Mouse (Mus musculus) embryonic fibroblast, embryonic 13.5 days (primary cell): Measurements from ENCODE around the gene Grpel1.

Experiments used
- CTCF ChIP-seq: IDR thresholded peaks from 2 replicates; pipeline ENCODE4 v1.5.1; 2011; ENCODE audit warnings: mild to moderate bottlenecking, control low read depth, low read length, moderate library complexity, borderline replicate concordance; ENCODE audit not compliant: insufficient read depth
- POLR2A ChIP-seq: IDR thresholded peaks from 2 replicates; pipeline ENCODE4 v1.6.1; 2011; ENCODE audit warnings: low read depth, mild to moderate bottlenecking, control low read depth, low read length, moderate library complexity

GRCm38 (mm10) chr5:36461231-36461630 is 3.6 kb upstream of the Grpel1 start:
- TF ChIP-seq CTCF (no peak), POLR2A (no peak)
